Mouse (Mus musculus): ENCODE measurements at regions not wholly inside any gene's neighbourhood (a gene's known extent, or its start where the extent isn't known, plus 50 kb on each side); places are given as distances from the start of the nearest gene placed in this dataset.

GRCm38 (mm10) chr11:6951361-6951760 lies 111.9 kb upstream of the Adcy1 start:
- Histone ChIP-seq H3K4me2 (ENCODE audit: low read depth, low read length) (no peak overlapping the region), H3K4me1 (ENCODE audit: control insufficient read depth, insufficient read depth, low read length) (no peaks in the 10 kb centered on the region), H3K36me3 (ENCODE audit: control insufficient read depth, insufficient read depth, low read length) (no peaks in the 10 kb centered on the region), H3K9ac (ENCODE audit: low read depth, low read length) (no peak overlapping the region), H3K4me3 (ENCODE audit: low read length) (no peak overlapping the region), H3K9me3 (ENCODE audit: control insufficient read depth, low read length) (no peaks in the 10 kb centered on the region), H3K27ac (ENCODE audit: low read length) (no peak overlapping the region), H3K27me3 (replicated peaks; ENCODE audit: control insufficient read depth, insufficient read depth, low read length) (no peaks in the 10 kb centered on the region)
- ATAC-seq, result no peak

- no peaks in the 10 kb centered on the region for H3K27me3 ChIP-seq (replicated peaks; ENCODE audit: control insufficient read depth, insufficient read depth, low read length)
- no peak overlapping the region for H3K9ac ChIP-seq (ENCODE audit: low read depth, low read length)
- H3K9me3 ChIP-seq (ENCODE audit: control insufficient read depth, low read length), result no peaks in the 10 kb centered on the region
- H3K4me3 ChIP-seq (ENCODE audit: low read length), result no peak overlapping the region
- no peak overlapping the region for H3K4me2 ChIP-seq (ENCODE audit: low read depth, low read length)
- no peak for ATAC-seq
- WGBS, result 59% methylated on average over 2 of the region's 2 CpGs
- H3K27ac ChIP-seq (ENCODE audit: low read length), result no peak overlapping the region
- H3K36me3 ChIP-seq (ENCODE audit: control insufficient read depth, insufficient read depth, low read length), result no peaks in the 10 kb centered on the region
- H3K4me1 ChIP-seq (ENCODE audit: control insufficient read depth, insufficient read depth, low read length), result no peaks in the 10 kb centered on the region
These were observed 111.6 kb upstream of the Gm11983 start for GRCm38 (mm10) chr11:6949051-6949450.

GRCm38 (mm10) chr11:6934157-6934556 lies 96.7 kb upstream of the Gm11983 start:
- no peaks in the 10 kb centered on the region for H3K36me3 ChIP-seq (ENCODE audit: control insufficient read depth, insufficient read depth, low read length)
- no peak overlapping the region for H3K4me3 ChIP-seq (ENCODE audit: low read length)
- H3K27ac ChIP-seq (ENCODE audit: low read length), result no peak overlapping the region
- H3K9me3 ChIP-seq (ENCODE audit: control insufficient read depth, low read length), result no peaks in the 10 kb centered on the region
- H3K4me2 ChIP-seq (ENCODE audit: low read depth, low read length), result no peak overlapping the region
- H3K9ac ChIP-seq (ENCODE audit: low read depth, low read length), result no peak overlapping the region
- WGBS, result 84% methylated on average over 1 of the region's 1 CpGs
- no peaks in the 10 kb centered on the region for H3K27me3 ChIP-seq (replicated peaks; ENCODE audit: control insufficient read depth, insufficient read depth, low read length)
- no peak for ATAC-seq
- H3K4me1 ChIP-seq (ENCODE audit: control insufficient read depth, insufficient read depth, low read length), result no peaks in the 10 kb centered on the region

- Histone ChIP-seq H3K36me3 (ENCODE audit: control insufficient read depth, insufficient read depth, low read length) (no peaks in the 10 kb centered on the region), H3K9me3 (ENCODE audit: control insufficient read depth, low read length) (no peaks in the 10 kb centered on the region), H3K9ac (ENCODE audit: low read depth, low read length) (no peak overlapping the region), H3K27ac (ENCODE audit: low read length) (no peak overlapping the region), H3K4me1 (ENCODE audit: control insufficient read depth, insufficient read depth, low read length) (0 out of 2 replicates have a peak, but pooled peaks cover 4% of the 10 kb centered on the region), H3K27me3 (replicated peaks; ENCODE audit: control insufficient read depth, insufficient read depth, low read length) (no peaks in the 10 kb centered on the region), H3K4me3 (ENCODE audit: low read length) (no peak overlapping the region), H3K4me2 (ENCODE audit: low read depth, low read length) (no peak overlapping the region)
- 80% methylated on average over 8 of the region's 8 CpGs for WGBS
- ATAC-seq, result no peak
These were observed 88.6 kb upstream of the Gm11983 start for GRCm38 (mm10) chr11:6926036-6926435.

- no peak overlapping the region for H3K4me2 ChIP-seq (ENCODE audit: low read depth, low read length)
- WGBS, result 29% methylated on average over 6 of the region's 6 CpGs
- no peaks in the 10 kb centered on the region for H3K9me3 ChIP-seq (ENCODE audit: control insufficient read depth, low read length)
- H3K4me1 ChIP-seq (ENCODE audit: control insufficient read depth, insufficient read depth, low read length), result 0 out of 2 replicates have a peak, but pooled peaks cover 4% of the 10 kb centered on the region
- ATAC-seq, result peak; percentile 38
- H3K9ac ChIP-seq (ENCODE audit: low read depth, low read length), result no peak overlapping the region
- H3K27me3 ChIP-seq (replicated peaks; ENCODE audit: control insufficient read depth, insufficient read depth, low read length), result no peaks in the 10 kb centered on the region
- no peaks in the 10 kb centered on the region for H3K36me3 ChIP-seq (ENCODE audit: control insufficient read depth, insufficient read depth, low read length)
- H3K4me3 ChIP-seq (ENCODE audit: low read length), result no peak overlapping the region
- no peak overlapping the region for H3K27ac ChIP-seq (ENCODE audit: low read length)
These were observed 87.0 kb upstream of the Gm11983 start for GRCm38 (mm10) chr11:6924476-6924875.

GRCm38 (mm10) chr11:6923917-6924316 lies 86.5 kb upstream of the Gm11983 start:
- no peaks in the 10 kb centered on the region for H3K27me3 ChIP-seq (replicated peaks; ENCODE audit: control insufficient read depth, insufficient read depth, low read length)
- 13% methylated on average over 6 of the region's 6 CpGs for WGBS
- no peaks in the 10 kb centered on the region for H3K36me3 ChIP-seq (ENCODE audit: control insufficient read depth, insufficient read depth, low read length)
- H3K9ac ChIP-seq (ENCODE audit: low read depth, low read length), result 0 out of 2 replicates have a peak overlapping the region, but pooled peaks have one; percentile 1
- H3K4me2 ChIP-seq (ENCODE audit: low read depth, low read length), result peak overlapping the region; percentile 32; the same call in 1 of the 2 replicates
- peak; percentile 77 for ATAC-seq
- no peaks in the 10 kb centered on the region for H3K9me3 ChIP-seq (ENCODE audit: control insufficient read depth, low read length)
- 0 out of 2 replicates have a peak overlapping the region, but pooled peaks have one; percentile 11 for H3K4me3 ChIP-seq (ENCODE audit: low read length)
- H3K27ac ChIP-seq (ENCODE audit: low read length), result no peak overlapping the region
- H3K4me1 ChIP-seq (ENCODE audit: control insufficient read depth, insufficient read depth, low read length), result 0 out of 2 replicates have a peak, but pooled peaks cover 4% of the 10 kb centered on the region

GRCm38 (mm10) chr11:6918546-6918945 lies 81.1 kb upstream of the Gm11983 start:
- Histone ChIP-seq H3K9ac (ENCODE audit: low read depth, low read length) (no peak overlapping the region), H3K36me3 (ENCODE audit: control insufficient read depth, insufficient read depth, low read length) (no peaks in the 10 kb centered on the region), H3K27ac (ENCODE audit: low read length) (no peak overlapping the region), H3K4me3 (ENCODE audit: low read length) (no peak overlapping the region), H3K27me3 (replicated peaks; ENCODE audit: control insufficient read depth, insufficient read depth, low read length) (no peaks in the 10 kb centered on the region), H3K4me1 (ENCODE audit: control insufficient read depth, insufficient read depth, low read length) (no peaks in the 10 kb centered on the region), H3K4me2 (ENCODE audit: low read depth, low read length) (no peak overlapping the region), H3K9me3 (ENCODE audit: control insufficient read depth, low read length) (no peaks in the 10 kb centered on the region; the same call in 1 of the 2 replicates)
- WGBS, result 95% methylated on average over 1 of the region's 1 CpGs
- ATAC-seq, result no peak

- no peaks in the 10 kb centered on the region for H3K36me3 ChIP-seq (ENCODE audit: control insufficient read depth, insufficient read depth, low read length)
- no peak overlapping the region for H3K4me3 ChIP-seq (ENCODE audit: low read length)
- H3K27ac ChIP-seq (ENCODE audit: low read length), result no peak overlapping the region
- H3K27me3 ChIP-seq (replicated peaks; ENCODE audit: control insufficient read depth, insufficient read depth, low read length), result no peaks in the 10 kb centered on the region
- ATAC-seq, result no peak
- no peaks in the 10 kb centered on the region for H3K9me3 ChIP-seq (ENCODE audit: control insufficient read depth, low read length)
- H3K4me1 ChIP-seq (ENCODE audit: control insufficient read depth, insufficient read depth, low read length), result peaks cover 2% of the 10 kb centered on the region; the same call in 1 of the 2 replicates
- H3K4me2 ChIP-seq (ENCODE audit: low read depth, low read length), result no peak overlapping the region
- H3K9ac ChIP-seq (ENCODE audit: low read depth, low read length), result no peak overlapping the region
- WGBS, result 61% methylated on average over 5 of the region's 5 CpGs
These were observed 68.2 kb upstream of the Gm11983 start for GRCm38 (mm10) chr11:6905630-6906029.

- WGBS, result 56% methylated on average over 3 of the region's 3 CpGs
- H3K36me3 ChIP-seq (ENCODE audit: control insufficient read depth, insufficient read depth, low read length), result no peaks in the 10 kb centered on the region
- no peak overlapping the region for H3K4me2 ChIP-seq (ENCODE audit: low read depth, low read length)
- H3K27ac ChIP-seq (ENCODE audit: low read length), result no peak overlapping the region
- H3K4me3 ChIP-seq (ENCODE audit: low read length), result no peak overlapping the region
- no peaks in the 10 kb centered on the region for H3K9me3 ChIP-seq (ENCODE audit: control insufficient read depth, low read length)
- H3K9ac ChIP-seq (ENCODE audit: low read depth, low read length), result no peak overlapping the region
- H3K4me1 ChIP-seq (ENCODE audit: control insufficient read depth, insufficient read depth, low read length), result peaks cover 2% of the 10 kb centered on the region; the same call in 1 of the 2 replicates
- no peak for ATAC-seq
- no peaks in the 10 kb centered on the region for H3K27me3 ChIP-seq (replicated peaks; ENCODE audit: control insufficient read depth, insufficient read depth, low read length)
These were observed 65.5 kb upstream of the Gm11983 start for GRCm38 (mm10) chr11:6902991-6903390.

GRCm38 (mm10) chr11:6902271-6902670 lies 64.8 kb upstream of the Gm11983 start:
- Histone ChIP-seq H3K9me3 (ENCODE audit: control insufficient read depth, low read length) (no peaks in the 10 kb centered on the region), H3K4me1 (ENCODE audit: control insufficient read depth, insufficient read depth, low read length) (peaks cover 2% of the 10 kb centered on the region; the same call in 1 of the 2 replicates), H3K4me2 (ENCODE audit: low read depth, low read length) (no peak overlapping the region), H3K36me3 (ENCODE audit: control insufficient read depth, insufficient read depth, low read length) (no peaks in the 10 kb centered on the region), H3K4me3 (ENCODE audit: low read length) (no peak overlapping the region), H3K27me3 (replicated peaks; ENCODE audit: control insufficient read depth, insufficient read depth, low read length) (no peaks in the 10 kb centered on the region), H3K27ac (ENCODE audit: low read length) (no peak overlapping the region), H3K9ac (ENCODE audit: low read depth, low read length) (no peak overlapping the region)
- ATAC-seq, result no peak
- 77% methylated on average over 3 of the region's 3 CpGs for WGBS

Data from intestine, embryonic 16.5 days (tissue).